Mouse (Mus musculus): ENCODE results near the gene Klhdc7b. TPM values are rescaled to one million over a fixed set of nuclear protein-coding genes. Genes with fewer than 3 reads are reported as not detected.

Klhdc7b gene
- polyA plus RNA-seq, 1 experiment from 2014 or later, result not detected

- no peak overlapping the region for H3K27ac ChIP-seq (replicated peaks)
- 87% methylated on average over 10 of the region's 10 CpGs for WGBS
These were observed 20.3 kb downstream of the Klhdc7b start for GRCm38 (mm10) chr15:89404831-89405623.

GRCm38 (mm10) chr15:89406691-89407090, 22.0 kb downstream of the Klhdc7b start:
- no peak for ATAC-seq (ENCODE audit: low FRiP score, low read depth)
- no peak overlapping the region for H3K9ac ChIP-seq
- no peaks in the 10 kb centered on the region for H3K27me3 ChIP-seq

More at GRCm38 (mm10) chr15:89404831-89405623, 20.3 kb downstream of the Klhdc7b start:
- H3K9ac ChIP-seq, result no peak overlapping the region
- no peaks in the 10 kb centered on the region for H3K4me1 ChIP-seq (replicated peaks)
- H3K9me3 ChIP-seq, result no peaks in the 10 kb centered on the region
- H3K27me3 ChIP-seq, result no peaks in the 10 kb centered on the region
- H3K36me3 ChIP-seq, result no peaks in the 10 kb centered on the region
- no peak overlapping the region for H3K4me2 ChIP-seq
- H3K4me3 ChIP-seq, result no peak overlapping the region
- no peak for ATAC-seq (ENCODE audit: low FRiP score, low read depth)

GRCm38 (mm10) chr15:89410118-89410517, 25.4 kb downstream of the Klhdc7b start, which contains the start of gene Syce3:
TSS of gene Syce3 (minus strand) at chr15:89410503.
- no peaks in the 10 kb centered on the region for H3K9me3 ChIP-seq
- no peak within 1 kb of the TSS for H3K27ac ChIP-seq (replicated peaks)
- H3K4me1 ChIP-seq (replicated peaks), result no peaks in the 10 kb centered on the region
- H3K27me3 ChIP-seq, result no peaks in the 10 kb centered on the region
- no peak for ATAC-seq (ENCODE audit: low FRiP score, low read depth)
- no peak within 1 kb of the TSS for H3K9ac ChIP-seq
- H3K4me2 ChIP-seq, result no peak within 1 kb of the TSS
- H3K4me3 ChIP-seq, result no peak within 1 kb of the TSS
- WGBS, result 86% methylated on average over 16 of the region's 24 CpGs
- no peaks in the 10 kb centered on the region for H3K36me3 ChIP-seq

More at GRCm38 (mm10) chr15:89406691-89407090, 22.0 kb downstream of the Klhdc7b start:
- no peaks in the 10 kb centered on the region for H3K36me3 ChIP-seq
- H3K4me1 ChIP-seq (replicated peaks), result no peaks in the 10 kb centered on the region
- no peaks in the 10 kb centered on the region for H3K9me3 ChIP-seq
- no peak overlapping the region for H3K4me3 ChIP-seq
- no peak overlapping the region for H3K4me2 ChIP-seq
- H3K27ac ChIP-seq (replicated peaks), result no peak overlapping the region

- no peak for ATAC-seq (ENCODE audit: low FRiP score, low read depth)
- H3K4me3 ChIP-seq, result no peak overlapping the region
- H3K36me3 ChIP-seq, result peaks cover 17% of the 10 kb centered on the region; the same call in 1 of the 2 replicates
- H3K9me3 ChIP-seq, result no peaks in the 10 kb centered on the region
- no peaks in the 10 kb centered on the region for H3K27me3 ChIP-seq
- no peaks in the 10 kb centered on the region for H3K4me1 ChIP-seq (replicated peaks)
- H3K27ac ChIP-seq (replicated peaks), result no peak overlapping the region
- H3K9ac ChIP-seq, result no peak overlapping the region
- no peak overlapping the region for H3K4me2 ChIP-seq
- 88% methylated on average over 8 of the region's 8 CpGs for WGBS
These were observed 30.6 kb downstream of the Klhdc7b start for GRCm38 (mm10) chr15:89415282-89415681.

DNA sequence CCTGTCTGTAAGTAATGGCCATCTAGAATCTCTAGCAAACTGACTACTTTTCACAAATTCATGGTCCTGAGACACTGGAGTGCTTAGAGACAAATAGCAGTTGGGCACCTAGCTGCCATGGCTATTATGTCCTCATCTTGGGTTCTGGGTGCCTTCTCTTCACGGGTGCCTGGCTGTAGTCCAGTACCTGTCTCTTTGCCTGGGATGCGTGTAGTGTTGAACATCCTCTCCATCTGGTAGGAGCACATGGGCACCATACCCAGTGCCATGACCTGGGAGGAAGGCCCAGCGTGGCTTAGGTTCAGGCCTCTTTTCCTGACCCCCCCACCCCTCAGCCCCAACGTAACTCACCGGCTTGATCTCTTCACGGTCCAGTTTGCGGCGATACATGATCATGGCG, 37.2 kb downstream of the Klhdc7b start:
- no peak for ATAC-seq (ENCODE audit: low FRiP score, low read depth)
- 93% methylated on average over 9 of the region's 9 CpGs for WGBS
- Histone ChIP-seq H3K9ac (no peak overlapping the region), H3K36me3 (peaks cover 30% of the 10 kb centered on the region), H3K27ac (replicated peaks) (no peak overlapping the region), H3K4me1 (replicated peaks) (no peaks in the 10 kb centered on the region), H3K4me3 (no peak overlapping the region), H3K4me2 (no peak overlapping the region), H3K9me3 (no peaks in the 10 kb centered on the region), H3K27me3 (no peaks in the 10 kb centered on the region)

GRCm38 (mm10) chr15:89424621-89425020, 39.9 kb downstream of the Klhdc7b start:
- H3K27ac ChIP-seq (replicated peaks), result no peak overlapping the region
- peaks cover 32% of the 10 kb centered on the region for H3K36me3 ChIP-seq
- peaks cover 10% of the 10 kb centered on the region for H3K4me1 ChIP-seq (replicated peaks)
- no peak for ATAC-seq (ENCODE audit: low FRiP score, low read depth)
- H3K4me3 ChIP-seq, result no peak overlapping the region
- no peaks in the 10 kb centered on the region for H3K9me3 ChIP-seq
- no peak overlapping the region for H3K9ac ChIP-seq
- no peaks in the 10 kb centered on the region for H3K27me3 ChIP-seq
- 85% methylated on average over 8 of the region's 8 CpGs for WGBS
- H3K4me2 ChIP-seq, result no peak overlapping the region

GRCm38 (mm10) chr15:89425711-89426121, 41.0 kb downstream of the Klhdc7b start, which contains the start of gene Cpt1b:
TSS of gene Cpt1b (minus strand) at chr15:89425863.
- Histone ChIP-seq H3K9me3 (no peaks in the 10 kb centered on the region), H3K4me3 (no peak within 1 kb of the TSS), H3K27me3 (no peaks in the 10 kb centered on the region), H3K4me2 (no peak within 1 kb of the TSS), H3K27ac (replicated peaks) (no peak within 1 kb of the TSS), H3K4me1 (replicated peaks) (peaks cover 15% of the 10 kb centered on the region), H3K9ac (no peak within 1 kb of the TSS), H3K36me3 (peaks cover 22% of the 10 kb centered on the region)
- no peak for ATAC-seq (ENCODE audit: low FRiP score, low read depth)
- 44% methylated on average over 6 of the region's 6 CpGs for WGBS

- Histone ChIP-seq H3K9ac (no peak overlapping the region), H3K27me3 (no peaks in the 10 kb centered on the region), H3K4me1 (replicated peaks) (peaks cover 25% of the 10 kb centered on the region), H3K9me3 (no peaks in the 10 kb centered on the region), H3K36me3 (peaks cover 22% of the 10 kb centered on the region), H3K27ac (replicated peaks) (no peak overlapping the region), H3K4me3 (no peak overlapping the region), H3K4me2 (no peak overlapping the region)
- ATAC-seq (ENCODE audit: low FRiP score, low read depth), result no peak
- WGBS, result 90% methylated on average over 10 of the region's 10 CpGs
These were observed 42.0 kb downstream of the Klhdc7b start for GRCm38 (mm10) chr15:89426716-89427115.

DNA sequence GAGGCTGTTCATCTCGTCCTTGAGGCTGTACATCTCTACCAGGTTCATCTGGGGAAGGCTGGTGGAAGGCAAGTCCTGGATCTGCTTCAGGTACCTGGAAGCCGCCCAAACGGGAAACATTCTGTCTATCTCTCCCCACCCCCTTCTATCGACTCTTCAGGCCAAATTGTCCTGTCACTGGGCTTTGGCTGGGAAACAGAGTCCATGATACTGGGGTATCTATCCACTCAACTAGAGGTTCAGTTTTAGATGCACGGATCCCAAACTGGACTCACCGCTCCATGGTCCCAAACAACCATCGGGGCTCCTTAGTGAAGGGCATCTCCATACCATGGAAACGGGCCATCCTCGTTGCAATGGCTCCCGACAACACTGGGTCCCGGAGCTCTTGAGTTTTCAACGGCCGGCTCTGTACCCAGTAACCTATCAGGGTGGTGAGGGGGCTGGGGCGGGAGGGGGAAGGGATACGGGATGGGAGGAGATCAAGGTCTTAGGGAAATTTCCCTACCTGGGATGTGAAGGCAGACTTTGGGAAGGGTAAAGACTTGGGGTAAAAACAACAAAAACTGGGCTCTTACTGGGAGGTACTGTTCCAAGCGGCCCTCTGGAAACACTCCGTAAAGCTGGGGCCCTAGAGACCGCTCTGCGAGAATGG, 43.5 kb downstream of the Klhdc7b start:
- H3K4me1 ChIP-seq (replicated peaks), result peaks cover 27% of the 10 kb centered on the region
- peaks cover 22% of the 10 kb centered on the region for H3K36me3 ChIP-seq
- peak overlapping the region; percentile 80 for H3K4me3 ChIP-seq
- H3K9ac ChIP-seq, result peak overlapping the region; percentile 75
- H3K27me3 ChIP-seq, result no peaks in the 10 kb centered on the region
- no peak for ATAC-seq (ENCODE audit: low FRiP score, low read depth)
- WGBS, result 83% methylated on average over 19 of the region's 19 CpGs
- H3K9me3 ChIP-seq, result no peaks in the 10 kb centered on the region
- H3K4me2 ChIP-seq, result peak overlapping the region; percentile 95
- no peak overlapping the region; the same call in 1 of the 2 replicates for H3K27ac ChIP-seq (replicated peaks)

DNA sequence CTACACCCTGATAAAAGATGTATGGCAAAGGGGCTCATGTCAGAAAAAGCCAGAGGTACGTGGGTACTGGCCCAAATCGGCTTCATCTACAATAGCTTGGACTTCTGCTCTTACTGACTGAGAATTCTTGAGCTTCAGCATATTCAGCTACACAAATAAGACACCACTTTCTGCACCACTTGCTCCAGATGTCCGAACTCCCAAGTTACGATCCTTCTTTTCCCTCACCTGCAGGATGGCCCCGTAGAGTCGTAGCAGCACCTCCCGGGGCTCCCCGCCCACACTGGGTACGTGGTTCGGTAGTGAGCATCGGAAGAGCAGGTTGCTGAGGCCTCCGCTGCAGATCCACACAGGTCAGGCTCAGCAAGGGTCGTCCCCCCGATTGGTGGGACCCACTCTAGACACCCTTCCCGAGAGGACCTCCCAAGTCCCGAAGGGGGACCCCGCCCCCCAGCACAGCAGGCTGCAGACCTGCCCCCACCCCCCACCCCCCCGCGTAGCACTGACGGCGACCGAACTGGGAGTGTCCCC, 44.2 kb downstream of the Klhdc7b start:
- Histone ChIP-seq H3K9me3 (no peaks in the 10 kb centered on the region), H3K4me3 (peak overlapping the region; percentile 80), H3K9ac (peak overlapping the region; percentile 75), H3K27me3 (no peaks in the 10 kb centered on the region), H3K27ac (replicated peaks) (peak overlapping the region; percentile 97), H3K36me3 (peaks cover 22% of the 10 kb centered on the region), H3K4me2 (peak overlapping the region; percentile 95), H3K4me1 (replicated peaks) (peaks cover 27% of the 10 kb centered on the region)
- ATAC-seq (ENCODE audit: low FRiP score, low read depth), result peak; percentile 55
- 4% methylated on average over 17 of the region's 22 CpGs for WGBS

- peak within 1 kb of the TSS; percentile 97 for H3K27ac ChIP-seq (replicated peaks)
- WGBS, result under 1% methylated on average over 62 of the region's 70 CpGs
- no peaks in the 10 kb centered on the region for H3K9me3 ChIP-seq
- ATAC-seq (ENCODE audit: low FRiP score, low read depth), result peak; percentile 94
- H3K36me3 ChIP-seq, result peaks cover 22% of the 10 kb centered on the region
- peak within 1 kb of the TSS; percentile 95 for H3K4me2 ChIP-seq
- peaks cover 27% of the 10 kb centered on the region for H3K4me1 ChIP-seq (replicated peaks)
- H3K27me3 ChIP-seq, result no peaks in the 10 kb centered on the region
- H3K4me3 ChIP-seq, result peak within 1 kb of the TSS; percentile 80
- peak within 1 kb of the TSS; percentile 75 for H3K9ac ChIP-seq
These were observed 44.9 kb downstream of the Klhdc7b start, which contains the start of the genes C730034F03Rik, Gm44502 and Chkb for GRCm38 (mm10) chr15:89429352-89430221. TSS of gene C730034F03Rik (plus strand) at chr15:89429589. TSS of gene Gm44502 (minus strand) at chr15:89429696. TSS of gene Chkb (minus strand) at chr15:89429908.
